Mouse (Mus musculus) MN1 (cell line): ENCODE results near the gene Tspan5.

Experiments used
- DNase-seq: peaks from one replicate; pipeline ENCODE4 v3.0.0-alpha.2; 2016; ENCODE audit warnings: low spot score

Tspan5 gene

DNA sequence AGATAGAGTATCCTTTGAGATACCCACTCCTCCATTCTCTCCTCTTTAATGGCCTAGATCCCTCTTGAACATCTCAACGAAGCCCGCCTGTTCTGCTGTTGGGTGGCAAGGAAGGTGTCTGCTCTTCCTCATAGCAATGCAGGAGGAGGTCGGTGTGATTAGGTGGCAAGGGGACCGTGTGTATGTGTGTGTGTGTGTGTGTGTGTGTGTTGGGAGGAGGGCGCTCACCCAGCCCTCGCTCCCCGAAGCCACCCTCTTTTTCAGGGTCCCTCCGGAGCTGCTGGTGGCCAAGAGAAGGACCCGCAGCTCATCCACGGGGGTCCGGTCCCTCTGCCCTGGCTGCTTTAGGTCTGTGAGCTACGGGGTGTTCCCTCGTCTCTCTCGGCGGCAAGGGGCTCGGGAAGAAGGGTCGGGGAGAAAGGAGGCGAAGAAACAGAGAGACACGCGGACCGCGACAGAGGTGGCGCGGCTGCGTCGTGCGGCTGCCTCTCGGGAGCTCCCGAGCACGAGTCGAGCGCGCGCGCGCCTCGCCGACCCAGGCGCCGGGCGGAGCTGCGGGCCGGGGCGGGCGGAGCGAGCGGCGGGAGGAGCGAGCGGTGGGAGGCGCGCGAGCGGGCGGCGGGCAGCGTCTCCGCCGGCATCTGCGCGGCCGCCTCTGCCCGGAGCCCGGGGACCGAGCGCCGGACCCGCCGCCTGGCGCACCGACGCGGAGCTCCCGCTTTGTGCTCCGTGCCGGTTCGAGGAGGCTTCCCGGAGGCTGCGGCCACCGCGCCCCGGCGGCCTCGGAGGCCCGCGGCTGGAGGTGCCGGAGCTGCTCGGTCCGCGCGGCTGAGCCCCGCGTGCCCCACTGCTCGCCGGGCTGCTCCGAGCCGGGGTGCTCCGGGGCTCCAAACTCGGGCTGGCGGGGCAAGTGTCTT is at the start of gene Tspan5:
Tspan5 (plus strand) TSS at position 547 of the 917 bp plus-strand sequence.
- DNase-seq, result no peak

- no peak for DNase-seq
Observed at GRCm38 (mm10) chr3:138692302-138692701, 49.7 kb upstream of the Tspan5 start.

DNA sequence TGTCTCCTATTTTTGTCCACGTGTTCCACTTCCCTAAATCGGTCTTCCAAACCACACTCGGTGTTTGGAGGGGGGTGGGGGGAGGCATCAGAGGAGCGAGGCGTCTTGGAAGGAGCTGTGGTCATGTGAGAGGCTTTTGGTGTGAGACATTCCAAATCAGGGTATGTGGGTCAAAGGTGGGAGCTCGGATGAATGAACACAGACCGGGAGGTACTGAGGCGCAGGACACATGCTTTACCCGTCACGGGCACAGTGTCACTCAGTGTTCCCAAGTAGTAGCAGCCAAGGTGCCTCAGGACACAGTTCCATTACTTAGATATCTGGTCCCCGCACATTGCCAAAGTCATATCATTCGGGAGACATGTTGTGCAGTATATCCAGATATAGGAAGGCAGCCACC is 38.6 kb upstream of the Tspan5 start:
- DNase-seq, result no peak

DNA sequence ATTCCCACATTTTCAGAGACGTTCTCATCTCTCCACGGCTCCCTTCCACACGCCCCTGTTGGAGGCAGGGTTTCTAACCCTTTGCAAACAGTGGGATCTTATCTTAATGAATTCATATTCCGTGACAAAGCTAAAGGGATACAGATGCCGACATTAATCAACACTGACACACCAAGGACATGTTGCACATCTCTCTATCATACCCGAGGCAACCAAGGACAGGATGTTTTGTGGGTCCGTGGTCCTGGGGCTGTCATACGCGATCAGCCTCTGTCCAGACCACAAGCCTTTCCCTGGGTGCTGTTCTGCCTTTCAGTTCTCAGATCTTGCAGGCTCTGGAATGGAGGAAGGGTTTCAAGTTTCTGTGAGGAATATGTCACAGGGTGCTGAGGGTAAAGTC is 37.5 kb upstream of the Tspan5 start:
- DNase-seq, result no peak

DNA sequence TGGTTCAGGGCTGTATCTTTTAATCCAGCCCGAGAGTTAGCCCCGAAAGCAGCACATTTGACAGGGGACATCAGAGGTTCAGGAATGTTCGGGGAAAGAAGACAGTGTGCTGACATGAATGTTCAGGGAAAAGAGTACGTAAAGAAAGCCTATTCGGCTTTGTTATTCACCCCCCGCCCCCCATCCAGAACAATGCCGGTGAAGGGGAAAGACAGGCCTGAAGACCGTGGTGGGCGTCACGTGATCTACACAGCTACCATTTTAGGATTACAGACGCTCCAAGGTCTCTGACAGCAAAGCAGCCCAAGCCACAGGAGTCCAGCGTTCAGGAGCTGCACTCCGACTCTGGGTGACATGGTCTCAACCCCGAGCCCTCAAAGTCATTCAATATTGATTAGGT is 36.1 kb upstream of the Tspan5 start:
- DNase-seq, result no peak

DNA sequence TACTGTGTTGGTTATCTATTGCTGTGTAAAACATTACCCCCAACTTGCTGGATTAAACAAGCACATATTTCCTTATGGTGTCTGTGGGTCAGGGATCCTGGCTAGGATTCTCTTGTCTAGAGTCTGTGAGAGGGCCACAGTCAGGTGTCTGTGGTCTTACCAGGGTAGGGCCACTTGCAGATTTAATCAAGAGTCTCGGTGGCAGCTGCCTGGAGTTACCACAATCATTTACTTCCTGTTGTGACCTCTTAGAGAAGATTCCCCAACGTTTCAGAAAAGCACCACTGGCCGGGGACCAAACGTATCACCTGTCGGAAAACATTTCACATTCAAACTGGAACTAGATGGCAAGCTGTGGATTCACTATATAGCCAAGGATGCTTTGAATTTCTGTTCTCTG is 32.8 kb upstream of the Tspan5 start:
- DNase-seq, result no peak

DNA sequence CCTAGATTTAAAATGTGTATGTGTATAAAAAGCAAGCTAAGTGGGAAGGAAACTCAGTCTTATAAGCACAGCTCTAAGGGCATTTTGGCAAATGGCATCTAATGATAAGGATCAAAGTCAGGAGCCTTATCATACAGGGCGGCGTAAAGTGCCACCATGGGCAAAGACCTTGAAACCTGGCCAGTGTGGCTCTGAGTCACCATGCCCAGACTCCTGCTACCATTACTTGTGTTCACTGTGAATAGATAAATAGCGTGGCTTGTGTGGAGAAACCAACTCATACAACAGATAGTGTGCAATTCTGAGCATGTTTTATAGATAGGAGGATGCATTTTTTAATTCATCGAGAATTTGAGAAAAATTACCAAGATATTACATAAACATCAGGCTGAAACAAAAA is 30.0 kb upstream of the Tspan5 start:
- no peak for DNase-seq

DNA sequence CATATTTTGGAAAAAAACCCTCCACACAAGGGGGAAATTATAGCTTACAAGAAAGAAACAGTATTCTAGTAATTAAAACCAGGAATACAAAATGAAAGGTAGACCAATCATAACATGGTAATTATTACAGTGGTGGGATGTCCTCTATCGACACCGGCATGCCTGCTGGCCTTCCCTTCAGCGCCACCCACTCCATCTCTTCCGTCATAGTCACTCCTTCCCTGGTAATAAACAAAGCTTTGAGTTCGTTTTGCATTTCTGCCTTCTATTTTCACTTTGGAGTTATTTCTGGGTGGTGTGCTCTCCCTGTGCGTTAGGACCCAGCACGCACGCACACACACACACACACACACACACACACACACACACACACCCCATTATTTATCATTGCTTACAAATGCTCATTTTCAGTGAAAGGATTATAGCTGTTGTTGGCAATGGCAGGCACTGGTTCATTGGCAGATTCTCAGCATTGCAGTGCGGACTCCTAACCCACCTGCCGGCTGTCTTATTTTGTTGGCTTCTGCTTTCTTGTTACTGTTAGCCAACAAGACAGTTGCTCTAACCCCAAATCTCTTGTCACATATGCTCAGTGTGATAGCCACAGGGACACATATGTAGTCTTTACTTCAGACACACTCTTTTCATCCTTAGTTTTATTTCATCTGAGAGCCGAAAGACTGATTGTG is 29.4 kb upstream of the Tspan5 start:
- DNase-seq, result no peak

DNA sequence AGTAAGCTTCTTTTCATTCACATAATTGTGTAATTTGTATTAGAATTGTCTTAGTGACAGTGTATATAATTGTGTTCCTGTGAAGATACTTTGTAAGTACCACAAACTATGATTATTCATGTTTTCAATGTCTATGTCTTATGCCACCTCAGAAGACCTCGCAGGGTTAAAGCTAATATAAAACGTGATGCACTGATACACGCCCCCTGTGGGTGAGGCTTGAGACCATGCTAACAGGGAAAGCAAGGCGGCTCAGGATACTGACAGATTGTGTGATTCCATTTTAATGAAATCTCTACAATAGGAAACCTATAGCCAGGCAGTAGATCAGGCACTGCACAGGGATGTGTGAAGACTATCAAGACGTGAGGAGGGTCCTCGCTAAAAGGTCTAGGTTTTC is 28.9 kb upstream of the Tspan5 start:
- no peak for DNase-seq

- no peak for DNase-seq
Observed at GRCm38 (mm10) chr3:138714788-138715187, 27.2 kb upstream of the Tspan5 start.

DNA sequence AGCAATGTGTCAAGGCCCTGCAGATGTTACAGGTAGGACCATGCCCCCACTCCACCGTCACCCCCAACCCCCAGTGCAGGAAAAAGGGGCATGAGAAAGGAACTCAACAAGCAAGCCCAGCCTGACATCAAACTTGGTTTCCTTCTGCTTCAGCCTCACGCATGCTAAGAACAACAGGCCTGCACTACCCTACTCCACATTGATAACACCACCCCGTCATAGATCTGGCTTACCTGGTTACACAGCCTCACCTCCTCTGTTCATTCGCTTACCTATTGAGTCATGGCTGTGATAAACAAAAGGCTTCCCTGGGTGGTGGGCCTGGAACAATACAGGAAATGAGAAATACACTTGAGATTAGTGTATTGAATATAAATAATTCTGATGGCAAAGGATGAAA is 26.8 kb upstream of the Tspan5 start:
- DNase-seq, result no peak

- DNase-seq, result no peak
Observed at GRCm38 (mm10) chr3:138717040-138717439, 25.0 kb upstream of the Tspan5 start.

GRCm38 (mm10) chr3:138722152-138722551 is 19.8 kb upstream of the Tspan5 start:
- no peak for DNase-seq

DNA sequence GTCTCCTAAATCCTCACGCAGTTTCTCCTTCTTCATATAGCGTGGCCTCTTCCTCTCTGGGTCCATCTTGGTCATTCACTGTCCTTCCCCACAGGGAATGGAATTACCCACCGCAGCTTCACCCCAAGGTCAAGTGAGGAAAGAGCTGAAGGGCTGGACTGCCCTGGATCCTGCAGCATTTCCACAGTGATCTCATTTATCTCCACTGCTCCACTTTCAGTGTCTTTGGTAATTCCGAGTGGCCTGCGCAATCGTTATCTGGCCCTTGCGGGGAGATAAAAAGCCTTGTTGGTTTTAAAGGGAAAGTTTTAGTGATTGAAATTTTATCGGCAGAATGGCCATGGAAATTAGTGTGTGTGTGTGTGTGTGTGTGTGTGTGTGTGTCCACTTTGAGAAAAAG is 14.4 kb upstream of the Tspan5 start:
- no peak for DNase-seq

DNA sequence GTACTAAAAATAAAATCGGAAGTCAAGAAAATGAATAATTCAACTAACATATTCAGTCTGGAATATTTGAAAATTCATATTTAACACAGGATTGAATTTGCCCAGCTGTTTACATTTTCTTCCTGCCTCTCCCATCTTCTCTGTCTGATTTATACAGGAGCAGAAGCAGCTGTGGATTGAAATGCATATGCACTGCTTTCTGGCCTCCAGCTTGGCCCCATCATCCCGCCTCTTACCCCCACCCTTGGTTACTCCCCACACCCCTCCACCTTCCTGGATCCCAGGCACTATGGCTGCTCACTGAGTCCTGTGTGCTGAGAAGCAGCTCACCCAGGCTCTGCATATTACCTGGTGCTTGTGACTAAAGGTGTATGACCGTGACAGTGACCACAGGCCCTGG is 13.2 kb upstream of the Tspan5 start:
- no peak for DNase-seq

GRCm38 (mm10) chr3:138730812-138731211 is 11.2 kb upstream of the Tspan5 start:
- DNase-seq, result no peak

- DNase-seq, result no peak
Observed at GRCm38 (mm10) chr3:138735760-138736159, 6.2 kb upstream of the Tspan5 start.

- no peak for DNase-seq
Observed at GRCm38 (mm10) chr3:138739150-138739700, 2.8 kb upstream of the Tspan5 start.

GRCm38 (mm10) chr3:138740291-138740690 is 1.7 kb upstream of the Tspan5 start:
- no peak for DNase-seq

DNA sequence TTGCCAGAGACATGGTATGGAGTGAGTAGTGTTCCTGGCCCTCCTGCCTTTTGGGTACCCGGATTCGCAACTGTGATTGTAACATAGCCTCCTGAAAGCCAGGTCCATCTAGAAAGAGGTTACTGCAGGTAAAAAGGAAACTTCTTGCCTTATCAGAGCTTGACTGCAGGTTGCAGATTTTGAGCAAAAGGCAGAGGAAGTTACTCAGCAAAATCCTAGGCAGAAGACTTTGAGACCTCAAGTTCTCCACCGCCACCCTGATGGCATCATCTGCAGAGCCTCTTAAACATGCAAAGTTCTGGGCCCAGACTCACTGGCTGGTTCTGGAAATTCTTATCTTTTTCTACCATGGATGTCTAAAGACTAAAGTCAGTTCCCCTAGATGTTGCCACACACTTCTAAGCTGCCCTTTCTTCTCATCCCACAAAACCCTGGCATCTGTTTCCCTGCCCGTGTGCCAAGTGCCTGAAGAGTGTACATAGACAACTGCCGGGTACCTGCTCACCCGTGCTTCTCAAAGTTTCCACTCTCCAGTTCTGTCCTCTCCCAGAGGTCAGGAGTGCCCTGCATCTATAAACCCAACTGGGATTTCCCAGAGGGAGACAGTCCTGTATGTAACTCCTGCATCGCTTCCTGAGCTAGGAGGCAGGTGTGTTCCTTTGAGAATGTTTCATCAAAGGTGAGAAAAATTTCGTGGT is 1.0 kb upstream of the Tspan5 start:
- no peak for DNase-seq

- DNase-seq, result no peak
Observed at GRCm38 (mm10) chr3:138742566-138742930, 553 bp downstream of the Tspan5 start.

DNA sequence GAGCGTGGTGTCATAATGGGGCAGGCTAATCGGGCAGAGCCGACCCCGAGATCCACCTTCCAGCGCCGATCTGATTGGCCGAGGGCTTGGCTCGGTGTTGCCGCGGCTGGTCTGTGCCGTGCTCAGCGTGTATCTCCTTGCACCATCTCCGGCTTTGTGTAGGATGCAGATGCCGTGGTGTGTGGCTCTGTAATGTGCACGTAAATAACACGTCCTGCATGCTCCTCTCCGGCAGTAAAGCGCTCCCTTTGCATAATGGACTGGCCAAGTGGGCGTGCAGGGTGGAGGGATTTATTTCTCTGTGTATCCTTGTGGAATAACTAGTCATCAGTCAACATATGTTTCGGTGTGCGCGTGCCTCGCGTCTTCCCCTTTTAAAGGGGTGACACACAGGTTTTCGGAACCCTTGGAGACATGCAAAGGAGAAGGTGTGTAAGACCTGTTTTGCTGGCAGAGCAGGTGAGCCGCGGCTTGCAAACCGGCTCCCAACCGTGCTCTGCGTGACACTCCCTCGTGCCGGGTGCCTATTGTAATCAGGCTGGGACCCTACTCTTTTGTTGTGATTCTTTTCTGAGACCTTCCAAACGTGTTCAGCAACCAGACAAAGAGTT is 1.2 kb downstream of the Tspan5 start:
- no peak for DNase-seq
